Mouse (Mus musculus) adrenal gland, postnatal 10 days (tissue): Measurements from ENCODE around the gene Ube2n. TPM values are rescaled to one million over a fixed set of nuclear protein-coding genes. Genes with fewer than 3 reads are reported as not detected.

ENCODE experiments used
- DNase-seq: peaks from one replicate; pipeline ENCODE4 v3.0.0; 2021; ENCODE audit warnings: mixed read lengths
- long read RNA-seq, 2 experiments: library from polyadenylated mRNA; stranded (forward); transcript quantifications; one replicate each; pipeline ENCODE4 v2.0.0; 2021
- total RNA-seq, 2 experiments: library from RNA; stranded (reverse); gene quantifications; 2 replicates each; pipeline ENCODE4 v1.2.3; 2021

The Ube2n gene
- 100 to 1,000 TPM; 114 to 116 TPM for total RNA-seq
- long read RNA-seq, experiment 1, transcript Ube2n-201 (4 exons, 3,867 nt), result major isoform, 86 of 102 reads
- long read RNA-seq, experiment 1, partial matches to known transcripts, result 4 of 102 reads
- long read RNA-seq, experiment 1, other reads (novel, unspliced or antisense), result 11 of 102 reads
- long read RNA-seq, experiment 2, transcript Ube2n-201 (4 exons, 3,867 nt), result major isoform, 66 of 72 reads
- long read RNA-seq, experiment 2, partial matches to known transcripts, result 0 of 72 reads
- long read RNA-seq, experiment 2, other reads (novel, unspliced or antisense), result 6 of 72 reads

DNA sequence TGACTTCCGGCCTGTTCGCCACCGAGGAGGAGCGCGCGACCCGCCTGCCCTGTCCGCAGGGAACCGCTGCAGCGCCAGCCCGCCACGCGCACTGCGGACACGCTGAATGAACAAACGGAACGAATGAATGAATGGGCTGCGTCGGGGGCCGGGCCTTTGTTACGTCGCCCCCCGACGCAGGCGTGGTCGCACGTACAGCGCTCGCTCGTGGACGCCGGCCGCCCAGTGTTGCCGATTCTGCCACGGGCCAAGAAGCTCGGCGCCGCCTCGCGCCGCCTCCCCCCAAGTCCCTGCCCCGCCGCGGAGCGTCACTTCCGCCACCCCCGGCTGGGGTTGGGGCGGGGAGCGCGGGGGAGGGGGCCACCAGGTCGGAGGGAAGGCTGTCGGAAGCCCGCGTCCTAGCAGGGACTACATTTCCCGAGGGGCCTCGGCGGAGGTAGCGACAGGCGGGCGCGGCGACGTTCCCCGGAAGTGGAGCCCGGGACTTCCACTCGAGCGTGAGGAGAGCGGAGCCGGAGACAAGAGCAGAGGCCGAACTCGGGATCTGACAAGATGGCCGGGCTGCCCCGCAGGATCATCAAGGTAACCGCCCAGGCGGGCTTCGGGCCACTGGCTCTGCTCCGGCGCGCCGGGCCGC, at the start of gene Ube2n:
TSS of gene Ube2n (plus strand) at position 490 of the 637 bp plus-strand sequence.
- DNase-seq, result peak; percentile 98

DNA sequence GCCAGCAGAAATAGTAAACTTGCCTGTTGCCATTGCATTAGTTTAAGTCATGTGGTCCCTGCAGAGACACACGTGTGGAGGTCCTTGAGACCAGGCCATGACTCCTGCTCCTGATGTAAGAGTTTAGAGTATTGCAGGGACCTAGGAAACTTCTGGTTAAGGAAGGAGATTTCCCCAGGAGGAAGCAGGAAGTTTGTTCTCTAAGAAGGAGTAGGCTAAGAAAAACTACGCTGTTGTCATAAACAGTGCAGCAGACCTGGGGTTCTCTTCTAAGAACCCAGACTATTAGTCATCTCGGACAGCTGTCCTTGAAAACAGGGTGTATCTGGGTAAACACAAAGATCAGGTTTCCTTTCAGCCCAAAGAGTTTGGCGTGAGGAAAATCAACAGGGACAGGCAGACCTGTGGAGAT, 49.5 kb upstream of the Ube2n start:
- peak; percentile 16 for DNase-seq

DNA sequence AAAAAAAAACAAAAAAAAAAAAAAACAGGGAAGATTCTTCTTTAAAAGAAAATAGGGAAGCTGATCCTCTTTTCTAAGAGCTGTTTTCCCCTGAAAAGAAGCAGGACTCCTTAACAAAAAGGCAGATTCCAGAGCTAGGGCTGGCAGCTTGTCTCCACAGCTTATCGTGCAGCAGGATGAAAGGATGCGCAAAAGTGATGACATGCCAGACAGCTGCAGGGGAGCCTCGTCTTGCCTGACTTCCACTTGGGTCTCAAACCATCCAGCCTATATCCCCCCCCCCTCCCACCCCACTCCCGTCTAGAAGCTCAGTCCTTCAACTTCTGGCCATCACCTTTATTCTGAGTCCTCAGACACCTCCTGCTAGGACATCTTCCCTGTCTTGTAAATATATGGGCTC, 46.1 kb upstream of the Ube2n start:
- DNase-seq, result no peak

DNA sequence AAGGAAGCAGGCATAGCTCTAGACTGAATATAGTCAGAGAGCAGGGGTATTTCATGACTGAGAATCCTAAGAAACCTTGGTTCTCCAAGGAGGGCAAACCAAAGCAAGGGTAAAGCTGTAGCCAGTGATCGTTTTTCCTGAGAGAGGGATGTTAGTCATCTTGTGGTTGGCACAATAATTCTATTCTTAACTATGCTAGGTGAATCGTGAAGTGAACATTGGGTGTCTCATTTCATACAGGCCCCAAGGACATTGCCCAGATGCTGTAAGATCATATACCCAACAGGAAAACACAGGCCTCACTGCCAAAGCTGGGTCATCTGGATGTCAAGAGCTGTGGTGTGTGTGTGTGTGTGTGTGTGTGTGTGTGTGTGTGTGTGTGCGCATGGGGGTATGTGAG, 43.8 kb upstream of the Ube2n start:
- no peak for DNase-seq

DNA sequence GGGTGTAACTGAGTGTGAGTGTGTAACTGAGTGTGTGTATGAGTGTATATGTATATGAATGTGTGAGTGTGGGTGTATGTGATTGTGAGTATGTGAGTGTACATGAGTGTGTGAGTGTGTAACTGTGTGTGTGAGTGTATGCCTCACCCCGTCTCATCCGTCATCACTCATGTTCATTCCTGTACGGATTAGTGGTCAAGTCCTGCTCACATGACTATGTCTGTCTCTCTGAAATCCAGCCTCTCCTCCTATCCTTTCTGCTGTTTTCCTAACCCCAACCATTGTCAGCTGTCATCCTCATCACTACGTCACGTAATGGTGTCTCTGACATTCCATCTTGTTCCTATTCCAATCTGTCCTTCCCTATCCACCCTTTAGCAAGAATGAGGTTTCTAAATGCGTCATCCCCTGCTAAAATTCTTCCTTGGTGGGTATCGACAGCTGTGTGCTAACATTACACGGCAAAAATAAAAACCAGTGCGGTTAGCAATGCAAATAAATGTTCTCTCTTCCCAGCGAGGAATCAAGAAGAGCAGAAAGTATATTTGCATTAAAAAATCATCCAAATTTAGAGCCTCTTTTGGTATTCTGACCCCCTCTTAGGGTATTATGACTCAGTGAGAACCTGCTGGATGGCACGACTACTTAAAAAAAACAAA, 42.9 kb upstream of the Ube2n start:
- no peak for DNase-seq

DNA sequence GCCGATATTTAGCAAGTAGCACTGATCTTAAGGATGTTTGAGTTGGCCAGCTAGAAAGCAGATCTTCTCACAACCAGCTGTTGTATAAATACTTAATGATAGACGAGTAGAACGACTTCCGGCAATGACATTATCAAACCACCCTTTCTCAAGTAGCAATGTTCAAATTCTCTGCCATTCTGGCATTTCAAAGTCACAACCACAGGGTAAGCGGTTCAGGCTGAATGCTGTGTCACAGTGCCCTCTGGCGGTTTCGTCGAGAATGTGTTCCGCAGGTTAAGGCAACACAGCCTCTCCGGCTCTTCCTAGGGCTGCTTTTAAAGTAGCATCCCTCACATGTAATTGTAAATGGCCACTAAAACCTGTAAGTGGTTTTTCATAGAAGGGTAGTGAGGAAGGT, 39.0 kb upstream of the Ube2n start:
- peak; percentile 91 for DNase-seq

DNA sequence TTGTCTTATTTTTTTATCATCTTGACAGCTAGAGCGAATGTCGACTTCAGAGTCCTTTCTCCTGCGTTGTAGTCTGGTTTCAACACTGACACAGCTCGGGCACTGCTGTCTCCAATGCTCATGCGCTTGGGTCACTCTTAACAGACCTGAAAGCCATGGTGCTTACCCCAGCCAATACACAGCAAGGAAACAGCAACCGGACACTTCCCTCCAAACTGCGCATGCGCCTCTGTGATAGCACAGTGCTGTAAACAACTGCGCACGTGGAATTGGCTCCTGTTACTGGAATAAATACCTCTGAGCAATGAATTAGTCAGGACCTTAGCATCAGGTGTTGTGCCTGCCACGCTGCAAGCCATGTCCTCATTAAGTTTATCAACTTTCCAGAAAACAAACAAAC, 37.4 kb upstream of the Ube2n start:
- no peak for DNase-seq

DNA sequence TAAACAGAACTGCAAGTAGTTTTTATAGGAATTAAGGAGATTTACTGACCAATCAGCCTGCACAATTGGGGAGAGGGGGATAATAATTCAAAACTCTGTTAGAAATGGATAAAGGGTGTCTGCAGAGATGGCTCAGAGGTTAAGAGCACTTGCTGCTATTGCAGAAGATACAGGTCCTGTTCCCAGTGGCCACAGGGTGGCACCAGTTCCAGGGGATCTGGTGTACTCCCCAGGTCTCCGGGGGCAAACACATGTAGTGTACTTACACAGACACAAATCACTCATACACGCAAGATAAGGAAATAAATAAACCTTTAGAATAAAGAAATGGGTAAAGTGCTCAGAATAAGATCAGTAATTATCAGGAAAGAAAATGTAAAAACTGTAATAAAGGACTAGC, 25.3 kb upstream of the Ube2n start:
- peak; percentile 53 for DNase-seq

DNA sequence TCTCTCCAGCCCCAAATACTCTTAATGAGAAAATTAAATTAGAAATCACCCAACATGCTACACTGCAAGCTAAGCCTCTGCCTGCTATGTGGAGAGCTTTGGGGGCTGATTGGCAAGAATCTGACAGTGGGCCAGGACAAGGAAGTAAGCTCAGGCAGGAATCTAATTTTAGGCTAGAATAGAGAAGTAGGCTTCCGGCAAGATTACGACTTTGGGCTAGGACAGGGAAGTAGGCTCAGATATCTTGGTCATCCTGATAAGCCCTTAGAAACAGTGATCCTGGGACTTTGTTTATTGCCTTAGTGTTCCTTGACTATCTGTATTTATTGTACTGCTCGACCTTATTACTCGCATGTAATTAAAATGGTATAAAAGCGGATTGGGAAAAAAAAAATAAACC, 20.7 kb upstream of the Ube2n start:
- no peak for DNase-seq

DNA sequence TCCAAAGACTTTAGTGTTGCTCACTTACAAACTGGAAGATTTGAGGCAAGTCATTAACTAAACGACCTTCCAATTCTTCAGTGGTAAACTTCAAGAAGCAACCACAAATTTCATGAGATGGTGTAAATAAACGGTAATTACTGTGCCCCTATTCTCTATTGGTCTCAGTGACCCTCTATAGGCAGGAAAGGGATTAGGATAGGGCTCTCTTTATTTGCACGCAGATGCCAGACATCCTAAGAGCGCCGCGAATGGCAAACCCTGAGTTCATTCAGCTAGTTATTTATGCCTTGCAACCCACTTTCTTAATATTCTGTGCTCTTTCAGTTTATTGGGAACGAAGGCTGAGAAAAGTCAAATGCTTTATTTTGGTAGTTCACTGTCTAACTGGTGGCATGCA, 13.9 kb upstream of the Ube2n start:
- DNase-seq, result no peak

DNA sequence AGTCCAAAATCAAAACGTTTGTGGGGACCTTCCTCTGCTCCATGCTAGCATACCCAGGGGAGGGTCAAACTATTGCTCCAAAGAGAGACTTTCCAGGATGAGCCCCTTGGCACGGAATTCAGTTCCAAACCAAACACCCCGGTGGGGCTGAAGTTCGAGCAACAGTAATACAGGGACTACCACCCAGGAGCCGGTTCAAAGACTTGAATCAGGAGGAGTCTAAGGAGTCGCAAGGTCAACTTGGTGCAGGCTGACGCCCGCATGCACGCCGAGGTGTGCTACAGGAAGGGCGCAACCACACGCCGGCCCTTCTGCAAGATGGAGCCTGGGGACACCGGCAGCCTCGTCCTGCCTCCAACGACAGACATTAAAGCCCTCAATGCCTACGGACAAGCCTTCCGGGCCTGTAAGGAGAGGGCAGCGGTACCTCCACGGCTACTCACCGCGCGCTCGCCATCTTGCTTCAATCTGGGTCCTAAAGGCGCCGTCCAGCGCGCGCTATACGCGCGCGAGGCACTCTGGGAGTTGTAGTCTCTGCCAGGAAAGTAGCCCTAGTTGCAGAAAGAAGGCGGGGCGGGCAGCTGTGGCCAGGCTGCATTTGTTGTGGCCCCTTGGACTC, 13.4 kb upstream of the Ube2n start, which contains the start of gene Mrpl42:
TSS of gene Mrpl42 (minus strand) at position 478 of the 619 bp plus-strand sequence.
- DNase-seq, result peak; percentile 93

DNA sequence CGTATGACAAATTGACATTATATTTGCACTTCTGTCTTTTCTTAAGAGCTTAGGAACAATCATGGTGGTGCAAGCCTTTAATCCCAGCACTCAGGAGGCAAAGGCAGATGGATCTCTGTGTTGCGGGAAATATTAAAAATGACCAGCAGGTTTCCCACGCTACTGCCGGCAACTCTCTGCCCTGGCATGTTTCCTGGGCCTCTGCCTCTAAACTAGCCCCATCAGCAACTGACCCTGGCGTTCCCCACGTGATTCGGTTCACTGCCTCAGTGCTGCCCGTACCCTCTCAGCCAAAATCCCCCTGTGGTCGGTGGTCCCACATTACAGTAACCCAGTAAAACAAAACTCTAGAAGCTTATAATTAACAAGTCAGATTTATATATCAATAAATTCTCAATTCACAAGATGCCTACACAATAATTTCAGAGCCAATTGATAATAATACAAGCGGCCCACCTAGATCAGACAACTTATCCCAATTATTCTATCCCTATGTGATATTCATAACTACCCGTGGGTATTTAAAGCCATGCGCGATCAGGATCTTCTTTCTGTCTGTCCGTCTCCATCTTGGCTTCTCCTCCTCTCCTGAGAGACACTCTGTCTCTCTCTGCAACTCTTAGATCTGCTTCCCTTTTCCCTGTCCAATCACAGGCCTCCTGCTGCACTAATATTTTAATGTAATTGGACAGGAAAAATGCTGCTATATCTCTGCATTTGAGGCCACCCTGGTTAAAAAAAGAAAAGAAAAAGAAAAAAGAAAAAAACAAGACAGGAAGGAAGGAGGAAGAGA, 11.3 kb upstream of the Ube2n start:
- no peak for DNase-seq

DNA sequence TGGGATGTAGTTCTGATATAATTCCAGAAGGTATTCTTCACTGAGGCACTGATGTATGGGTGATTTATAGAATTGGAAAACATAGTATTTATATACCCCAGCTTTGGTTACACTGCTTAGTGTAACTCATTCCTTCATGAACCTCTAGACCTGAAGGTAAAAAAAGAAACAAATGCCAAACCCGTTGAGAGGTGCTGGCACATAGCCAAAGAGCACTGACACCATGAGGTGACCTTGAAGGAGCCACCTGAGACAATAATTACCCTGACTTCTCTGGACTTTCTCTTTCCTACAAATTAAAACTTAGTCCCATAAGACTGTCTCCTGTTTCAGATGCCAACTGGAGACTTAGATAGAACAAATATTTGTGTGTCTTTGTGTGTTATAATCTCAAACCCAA, 10.6 kb upstream of the Ube2n start:
- no peak for DNase-seq

DNA sequence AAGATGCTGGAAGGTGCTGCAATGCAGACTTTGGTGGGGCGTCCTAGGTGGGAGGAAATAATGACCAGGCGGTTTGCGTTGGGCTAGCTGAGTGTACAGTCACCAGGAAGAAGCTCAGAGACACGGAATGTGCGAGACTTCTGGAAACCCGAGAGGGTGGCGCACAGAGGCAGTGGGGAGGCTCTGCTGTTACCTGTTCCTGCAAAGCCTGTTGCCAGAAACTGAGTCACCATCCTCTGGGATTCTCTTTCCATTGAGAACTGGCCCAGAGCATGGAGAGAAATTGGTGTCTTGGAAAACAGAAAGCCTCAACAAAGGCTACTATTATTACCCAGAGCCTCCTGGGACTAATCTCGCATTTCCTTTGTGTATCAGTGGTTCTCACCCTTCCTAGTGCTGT, 6.8 kb upstream of the Ube2n start:
- no peak for DNase-seq

DNA sequence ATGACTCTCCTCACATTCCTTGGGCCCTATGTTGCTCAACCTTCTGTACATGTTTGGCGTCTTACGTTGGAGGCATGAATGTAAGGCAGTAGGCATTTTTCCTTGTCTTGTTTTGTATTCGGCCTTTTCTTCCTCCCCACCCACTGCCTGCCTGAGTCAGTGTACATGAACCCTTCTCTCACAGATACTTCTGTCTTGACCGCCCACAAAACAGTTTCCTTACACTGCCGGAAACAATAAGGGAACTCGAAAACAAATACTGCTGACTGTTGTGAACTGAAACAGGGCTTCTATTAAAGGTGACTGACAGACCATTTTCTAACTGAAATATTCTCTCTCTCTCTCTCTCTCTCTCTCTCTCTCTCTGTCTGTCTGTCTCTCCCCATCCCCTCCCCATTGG, 6.2 kb upstream of the Ube2n start:
- no peak for DNase-seq

DNA sequence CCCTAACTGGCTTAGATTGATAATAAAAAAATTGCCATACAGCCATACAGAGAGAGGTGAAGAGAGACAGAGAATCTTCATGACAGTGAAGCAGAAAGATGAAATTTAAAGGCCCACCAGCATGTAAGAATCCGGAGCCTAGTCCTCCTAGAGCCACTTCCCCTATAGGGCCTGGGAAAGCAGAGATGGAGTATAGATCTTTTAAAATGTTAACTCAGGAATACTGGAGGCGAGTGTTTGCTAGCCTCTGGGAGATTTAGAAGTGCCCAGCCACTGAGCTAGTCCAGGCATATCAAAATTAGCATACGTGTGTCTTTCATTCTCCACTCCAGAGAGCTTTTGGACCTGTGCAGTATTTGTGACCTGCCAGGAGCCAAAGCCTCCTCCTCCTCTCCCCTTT, 5.7 kb upstream of the Ube2n start:
- DNase-seq, result no peak

DNA sequence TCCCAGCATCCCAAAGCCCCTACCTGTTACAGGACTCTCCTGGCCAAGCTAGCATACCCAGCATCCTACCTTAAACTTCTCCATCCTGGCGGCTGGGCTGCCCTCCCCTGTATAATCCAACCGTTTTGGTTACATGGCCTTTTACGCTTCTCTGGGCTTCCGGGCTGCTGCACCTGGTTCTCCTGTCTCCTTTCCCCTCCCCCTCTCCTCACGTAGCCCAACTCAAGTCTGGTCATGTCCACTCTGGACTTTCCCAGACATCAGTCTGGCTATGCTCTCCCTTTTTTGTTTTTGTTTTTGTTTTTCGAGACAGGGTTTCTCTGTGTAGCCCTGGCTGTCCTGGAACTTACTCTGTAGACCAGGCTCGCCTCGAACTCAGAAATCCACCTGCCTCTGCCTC, 2.3 kb upstream of the Ube2n start:
- DNase-seq, result no peak

DNA sequence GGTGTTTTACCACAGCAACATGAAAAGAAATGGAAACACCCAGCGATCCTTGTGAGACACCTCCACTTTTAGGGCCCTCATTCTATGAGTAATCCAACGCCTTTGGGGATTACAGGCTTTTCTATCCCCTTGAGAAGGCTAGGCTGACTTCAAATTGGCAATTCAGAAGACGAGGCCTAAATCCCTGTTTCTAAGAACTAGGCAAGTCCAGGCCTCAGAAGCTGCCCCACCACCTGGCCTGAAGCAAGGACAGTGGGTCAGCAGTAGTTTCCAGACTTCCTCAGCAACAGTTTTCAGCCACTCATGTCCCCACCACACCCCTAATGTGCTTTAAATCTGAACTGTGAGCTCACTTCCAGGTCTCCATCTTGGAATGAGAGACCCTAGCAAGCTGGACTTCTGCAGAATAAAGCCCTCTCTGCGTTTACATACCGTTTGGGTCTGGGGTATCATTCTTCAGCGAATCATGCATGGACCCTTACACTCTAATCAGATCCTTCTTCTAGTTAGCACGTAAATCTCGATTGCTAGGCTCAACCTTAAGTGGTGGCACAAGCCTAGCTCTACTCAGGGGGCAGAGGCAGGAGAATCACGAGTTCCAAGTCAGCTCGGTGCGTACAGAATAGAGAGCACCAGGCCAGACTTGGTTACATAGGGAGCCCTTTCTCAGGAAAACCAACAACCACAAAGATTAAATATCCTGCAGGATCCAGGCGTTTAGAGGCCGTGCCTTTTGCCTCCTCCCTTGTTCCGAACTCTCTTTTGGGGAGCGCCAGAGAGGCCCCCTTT, 983 bp upstream of the Ube2n start:
- no peak for DNase-seq

DNA sequence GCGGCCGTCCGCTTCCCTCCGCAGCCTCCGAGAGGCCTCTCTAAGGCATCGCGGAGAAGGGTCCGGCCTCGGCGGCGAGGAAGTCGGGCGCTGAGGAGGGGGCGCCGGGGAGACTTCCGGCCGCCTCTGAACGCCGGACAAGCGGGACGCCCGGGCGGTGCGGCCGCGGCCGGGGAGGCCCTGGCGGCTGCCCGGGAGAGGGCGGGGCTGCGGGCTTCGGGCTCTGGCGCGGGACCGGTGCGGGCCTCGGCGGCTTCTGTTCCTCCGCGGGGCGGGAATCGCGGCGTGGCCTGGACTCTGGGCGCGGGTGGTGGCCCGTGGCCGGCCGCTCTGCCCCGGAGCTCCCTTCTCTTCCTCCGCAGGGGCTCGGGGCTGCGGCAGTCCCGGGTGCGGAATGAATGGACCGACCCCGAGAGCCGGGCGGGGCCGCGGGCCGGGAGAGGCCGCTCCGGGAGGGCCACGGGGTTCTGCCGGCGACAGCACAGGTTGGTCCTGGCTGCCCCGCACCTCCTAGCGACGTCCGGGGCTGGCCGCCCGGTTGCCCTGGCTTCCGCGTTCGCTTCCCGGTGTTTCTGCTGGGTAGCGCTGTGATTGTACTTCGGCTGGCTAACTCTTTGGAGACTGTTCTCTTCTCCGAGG, 467 bp downstream of the Ube2n start:
- DNase-seq, result peak; percentile 71

DNA sequence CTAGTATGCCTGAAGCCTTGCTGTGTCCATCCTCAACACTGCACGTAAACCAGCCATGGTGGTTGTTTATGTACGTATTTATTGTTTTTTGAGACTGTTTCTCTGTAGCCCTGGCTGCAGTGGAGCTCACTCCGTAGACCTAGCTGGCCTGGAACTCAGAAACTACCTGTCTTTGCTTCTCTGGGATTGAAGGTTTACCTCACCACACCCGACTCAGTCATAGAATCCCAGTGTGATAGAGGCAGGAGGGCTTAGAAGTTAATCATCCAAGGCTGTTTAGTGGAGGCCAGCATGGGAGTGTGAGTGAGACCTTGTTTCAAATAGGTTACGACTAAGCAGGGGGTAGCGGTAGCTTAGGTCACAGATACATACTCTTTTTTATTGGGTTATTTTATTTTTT, 2.7 kb downstream of the Ube2n start:
- no peak for DNase-seq
